8 mouse cellular contexts compared by ENCODE assay signal in the genomic region with DNA sequence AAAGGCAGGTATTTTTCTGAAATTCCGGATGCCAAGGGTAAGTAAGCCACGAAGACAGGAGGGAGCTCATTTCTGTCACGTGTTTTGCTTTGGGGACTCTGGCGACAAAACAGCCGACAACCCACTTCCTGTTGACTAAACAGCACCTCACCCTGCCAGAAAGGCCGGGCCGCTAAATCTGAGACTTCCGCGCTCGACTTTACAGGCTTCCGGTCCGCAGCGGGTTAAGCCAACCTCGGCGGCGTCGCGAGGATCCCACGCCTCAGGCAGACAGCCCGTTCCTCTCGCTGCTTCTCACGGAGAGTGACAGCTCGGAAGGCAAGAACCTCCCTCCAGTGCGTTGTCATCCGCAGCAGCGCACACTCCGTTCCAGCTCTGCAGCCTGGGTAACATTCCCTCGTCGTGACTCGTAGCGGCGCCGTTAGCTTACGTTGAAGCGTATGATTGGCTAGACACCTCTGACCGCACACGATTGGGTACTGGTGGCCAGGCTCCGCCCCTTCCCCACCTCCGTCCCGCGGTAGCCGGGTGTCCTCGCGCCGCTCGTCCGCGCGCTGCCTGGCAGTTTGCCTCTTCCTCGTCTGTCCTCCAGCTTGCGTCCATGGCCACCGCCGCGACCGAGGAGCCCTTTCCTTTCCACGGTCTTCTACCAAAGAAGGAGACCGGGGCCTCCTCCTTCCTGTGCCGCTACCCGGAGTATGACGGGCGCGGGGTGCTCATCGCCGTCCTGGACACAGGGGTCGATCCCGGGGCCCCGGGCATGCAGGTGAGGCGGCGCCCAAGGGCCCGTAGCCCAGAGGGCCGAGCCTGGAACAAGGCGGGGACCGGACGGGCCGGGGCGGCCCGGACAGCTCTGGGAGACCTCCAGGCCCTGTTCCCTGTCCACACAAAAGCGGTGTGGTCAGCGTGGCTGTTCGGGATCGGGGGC. TPM values are rescaled to one million over a fixed set of nuclear protein-coding genes. Genes with fewer than 3 reads are reported as not detected.
DNase-seq lines count a peak whose midpoint lies in the region; ATAC-seq and TF ChIP-seq lines count a peak whose summit lies in the region.

Tpp2 (plus strand) TSS at position 160 of the 928 bp plus-strand sequence.

- H3K9ac ChIP-seq in MEL (ENCODE audit: control insufficient read depth, low read depth, low read length, poor library complexity, severe bottlenecking) = peak within 1 kb of the TSS; percentile 94
- H3K9ac ChIP-seq in forebrain, postnatal 0 days = peak within 1 kb of the TSS; percentile 97
- peak within 1 kb of the TSS; percentile 97 for H3K9ac ChIP-seq in lung, embryonic 15.5 days

- H3K4me3 ChIP-seq in MEL (ENCODE audit: control insufficient read depth in 1 of 2, insufficient read depth in 1 of 2, low read depth in 2 of 2, low read length in 2 of 2) = peak within 1 kb of the TSS; percentile 70 to 99
- H3K4me3 ChIP-seq in cerebellum, adult 2 months (replicated peaks; ENCODE audit: insufficient read depth, low read depth, low read length) = peak within 1 kb of the TSS; percentile 56
- H3K4me3 ChIP-seq in forebrain, postnatal 0 days (ENCODE audit: low read depth, low read length) = peak within 1 kb of the TSS; percentile 100
- peak within 1 kb of the TSS; percentile 92 for H3K4me3 ChIP-seq in lung, embryonic 15.5 days

- peak; percentile 99 for DNase-seq in MEL (ENCODE audit: low read depth, low spot score)
- DNase-seq in cerebellum, adult 2 months = peak; percentile 98
- peak; percentile 99 for DNase-seq in forebrain, postnatal 0 days
- peak; percentile 96 for DNase-seq in heart, postnatal 4 days
- peak; percentile 98 for DNase-seq in layer of hippocampus, adult 8-10 months (ENCODE audit: low spot score in 2 of 2)
- peak; percentile 95 for DNase-seq in ovary, adult 18-20 months (ENCODE audit: low spot score)
- peak; percentile 97 for DNase-seq in thymus, postnatal 0 days (ENCODE audit: low spot score)

- peak in 1 of 2 experiments; percentile 28; a peak in 2 of 4 replicates for TF ChIP-seq EP300 in MEL (IDR thresholded peaks at IDR 0.05; ENCODE audit: low read depth in 1 of 2, low read length in 2 of 2)

- H3K4me1 ChIP-seq in MEL (ENCODE audit: control insufficient read depth in 1 of 2, insufficient read depth in 2 of 2, low read length in 2 of 2) = peaks cover 3% of the 10 kb centered on the region in 2 experiments
- no peaks in the 10 kb centered on the region for H3K4me1 ChIP-seq in cerebellum, adult 2 months (ENCODE audit: control insufficient read depth, insufficient read depth, low read length)
- H3K4me1 ChIP-seq in forebrain, postnatal 0 days (ENCODE audit: insufficient read depth) = peaks cover 8% of the 10 kb centered on the region
- H3K4me1 ChIP-seq in lung, embryonic 15.5 days = peaks cover 16% of the 10 kb centered on the region

- H3K36me3 ChIP-seq in MEL (ENCODE audit: control insufficient read depth in 1 of 2, insufficient read depth in 2 of 2, low read length in 2 of 2) = peaks cover 0 to 31% of the 10 kb centered on the region in 2 experiments; a peak in 2 of 4 replicates
- H3K36me3 ChIP-seq in forebrain, postnatal 0 days (ENCODE audit: insufficient read depth) = no peaks in the 10 kb centered on the region
- no peaks in the 10 kb centered on the region for H3K36me3 ChIP-seq in lung, embryonic 15.5 days

- TF ChIP-seq RAD21 in MEL (IDR thresholded peaks at IDR 0.05; ENCODE audit: low read depth, low read length) = no peak

- peak within 1 kb of the TSS; percentile 74 for H3K4me2 ChIP-seq in forebrain, postnatal 0 days (ENCODE audit: low read depth)
- peak within 1 kb of the TSS; percentile 66 for H3K4me2 ChIP-seq in lung, embryonic 15.5 days

- no peaks in the 10 kb centered on the region for H3K27me3 ChIP-seq in MEL (ENCODE audit: control insufficient read depth in 1 of 2, insufficient read depth in 2 of 2, low read length in 2 of 2)
- H3K27me3 ChIP-seq in cerebellum, adult 2 months (ENCODE audit: control insufficient read depth, insufficient read depth, low read length) = no peaks in the 10 kb centered on the region
- no peaks in the 10 kb centered on the region for H3K27me3 ChIP-seq in forebrain, postnatal 0 days (ENCODE audit: insufficient read depth, low read length)
- H3K27me3 ChIP-seq in lung, embryonic 15.5 days = no peaks in the 10 kb centered on the region

- H3K27ac ChIP-seq in MEL (ENCODE audit: control insufficient read depth, low read depth, low read length) = peak within 1 kb of the TSS; percentile 90
- peak within 1 kb of the TSS; percentile 70 for H3K27ac ChIP-seq in cerebellum, adult 2 months (ENCODE audit: insufficient read depth, low read length)
- peak within 1 kb of the TSS; percentile 91 for H3K27ac ChIP-seq in forebrain, postnatal 0 days (ENCODE audit: low read depth, low read length)
- peak within 1 kb of the TSS; percentile 98 for H3K27ac ChIP-seq in lung, embryonic 15.5 days

- H3K9me3 ChIP-seq in MEL (replicated peaks; ENCODE audit: insufficient read depth, low read length) = no peaks in the 10 kb centered on the region
- no peaks in the 10 kb centered on the region for H3K9me3 ChIP-seq in forebrain, postnatal 0 days (ENCODE audit: low read length)
- H3K9me3 ChIP-seq in lung, embryonic 15.5 days = no peaks in the 10 kb centered on the region

- TF ChIP-seq POLR2A in MEL (IDR thresholded peaks at IDR 0.05; ENCODE audit: control insufficient read depth in 1 of 2, insufficient read depth in 1 of 2, low read depth in 1 of 2, low read length in 2 of 2, poor library complexity in 1 of 2) = peak; percentile 68 to 81
- TF ChIP-seq POLR2A in cerebellum, adult 2 months (IDR thresholded peaks at IDR 0.05; ENCODE audit: borderline replicate concordance, insufficient read depth, low read length) = peak; percentile 93

- peaks cover 35% of the 10 kb centered on the region for H3K79me2 ChIP-seq in MEL (ENCODE audit: control insufficient read depth, insufficient read depth, low read length, poor library complexity)

- under 1% methylated on average over 81 of the region's 81 CpGs for WGBS in cerebellum, adult 2 months
- WGBS in forebrain, postnatal 0 days = under 1% methylated on average over 79 of the region's 81 CpGs
- under 1% methylated on average over 81 of the region's 81 CpGs for WGBS in lung, embryonic 15.5 days

- peak; percentile 99 for ATAC-seq in forebrain, postnatal 0 days
- ATAC-seq in lung, embryonic 15.5 days (ENCODE audit: borderline replicate concordance, extremely low read depth, low FRiP score, low TSS enrichment) = peak; percentile 100

- no peak for TF ChIP-seq CTCF in MEL (IDR thresholded peaks at IDR 0.05 in 2 of 3, conservative IDR thresholded peaks at IDR 0.05 in 1 of 3; ENCODE audit: control insufficient read depth in 1 of 3, insufficient read depth in 1 of 3, low read depth in 2 of 3, low read length in 3 of 3, poor library complexity in 1 of 3, severe bottlenecking in 1 of 3)
- no peak for TF ChIP-seq CTCF in cerebellum, adult 2 months (IDR thresholded peaks at IDR 0.05; ENCODE audit: borderline replicate concordance, insufficient read depth, low read depth, low read length)
- TF ChIP-seq CTCF in forebrain, postnatal 0 days (IDR thresholded peaks at IDR 0.05; ENCODE audit: low read depth) = no peak

TF ChIP-seq in MEL, 35 proteins besides CTCF, POLR2A, EP300 and RAD21 (continues in another document):
- TF ChIP-seq MAZ (IDR thresholded peaks at IDR 0.05; ENCODE audit: low read depth, low read length) = no peak
- no peak for TF ChIP-seq GABPA (IDR thresholded peaks at IDR 0.05; ENCODE audit: low read depth, low read length)
- TF ChIP-seq ZMIZ1 (IDR thresholded peaks at IDR 0.05; ENCODE audit: low read depth, low read length) = peak; percentile 73; the same call in 1 of the 2 replicates
- TF ChIP-seq SMC3 (IDR thresholded peaks at IDR 0.05; ENCODE audit: low read depth, low read length) = no peak
- peak; percentile 74 for TF ChIP-seq TBP (IDR thresholded peaks at IDR 0.05; ENCODE audit: low read depth, low read length)
- peak; percentile 24 for TF ChIP-seq TCF12 (IDR thresholded peaks at IDR 0.05; ENCODE audit: low read depth, low read length)
- TF ChIP-seq ETS1 (IDR thresholded peaks at IDR 0.05; ENCODE audit: low read depth, low read length) = peak; percentile 56
- peak; percentile 86 for TF ChIP-seq SIN3A (IDR thresholded peaks at IDR 0.05; ENCODE audit: low read length)
- TF ChIP-seq MAFK (IDR thresholded peaks at IDR 0.05; ENCODE audit: borderline replicate concordance, low read depth, low read length) = no peak
- peak; percentile 71 for TF ChIP-seq NELFE (IDR thresholded peaks at IDR 0.05; ENCODE audit: low read depth, low read length)
- no peak for TF ChIP-seq GATA1 (IDR thresholded peaks at IDR 0.05; ENCODE audit: low read depth, low read length)
- TF ChIP-seq BHLHE40 (IDR thresholded peaks at IDR 0.05; ENCODE audit: borderline replicate concordance, low read depth, low read length) = peak; percentile 91
- no peak; the same call in 1 of the 2 replicates for TF ChIP-seq CHD1 (IDR thresholded peaks at IDR 0.05; ENCODE audit: low read depth, low read length)
- peak; percentile 63 for TF ChIP-seq CHD2 (IDR thresholded peaks at IDR 0.05; ENCODE audit: low read length)
- peak; percentile 56 for TF ChIP-seq NRF1 (IDR thresholded peaks at IDR 0.05; ENCODE audit: insufficient read depth, low read depth, low read length, poor library complexity, severe bottlenecking)
- no peak for TF ChIP-seq MYB (IDR thresholded peaks at IDR 0.05; ENCODE audit: low read depth, low read length)
- 0 out of 2 replicates have a peak, but pooled peaks have one; percentile 34 for TF ChIP-seq UBTF (IDR thresholded peaks at IDR 0.05; ENCODE audit: borderline replicate concordance, insufficient read depth, low read depth, low read length)
- TF ChIP-seq ELF1 (IDR thresholded peaks at IDR 0.05; ENCODE audit: low read depth, low read length) = peak; percentile 85
- TF ChIP-seq USF1 (IDR thresholded peaks at IDR 0.05; ENCODE audit: low read depth, low read length) = peak; percentile 90
- TF ChIP-seq MYC (IDR thresholded peaks at IDR 0.05; ENCODE audit: low read depth, low read length) = peak; percentile 91
- TF ChIP-seq RCOR1 (IDR thresholded peaks at IDR 0.05; ENCODE audit: low read depth, low read length) = no peak

RNA-seq across cellular contexts. Expression of gene Tpp2, which starts in this region (rescaled TPM):
- 47.4 and 52.0 TPM in 2 replicates for total RNA-seq in MEL (2012; rRNA removed)
- 10 to 100 TPM in 1 of 2 experiments, not detected in 1; 41.1 TPM for polyA plus RNA-seq in MEL (2012; ENCODE audit: insufficient read depth in 1 of 2, insufficient read length in 2 of 2, low read depth in 1 of 2, low replicate concordance in 2 of 2, missing spikeins in 1 of 2)
- polyA plus RNA-seq in cerebellum, adult 2 months (2012; rRNA removed) = 28.1 and 28.6 TPM in 2 replicates
- 38.9 and 54.2 TPM in 2 replicates for total RNA-seq in forebrain, postnatal 0 days (2014; rRNA removed)
- 30.0 and 50.6 TPM in 2 replicates for polyA plus RNA-seq in forebrain, postnatal 0 days (2015; fragmentation: Nextera tagmentation; extraction: Ambion mirVana)
- total RNA-seq in heart, postnatal 4 days (2021) = 10 to 100 TPM; 49.4 to 51.6 TPM
- 10 to 100 TPM; 50.9 to 54.9 (median 51.3) TPM for total RNA-seq in layer of hippocampus, adult 8-10 months (2022)
- polyA plus RNA-seq in lung, embryonic 15.5 days (2015; fragmentation: Nextera tagmentation; extraction: Ambion mirVana) = 57.6 and 62.7 TPM in 2 replicates
- 55.2 and 55.3 TPM in 2 replicates for polyA plus RNA-seq in thymus, postnatal 0 days (2015; fragmentation: Nextera tagmentation; extraction: Ambion mirVana)

Comparison
In these comparisons a context has a peak if more than half of its experiments do, and no peak if none do; other contexts are left out.
1. Peak in every context shown above with its lines: DNase-seq, ATAC-seq, H3K4me3 ChIP-seq and H3K27ac ChIP-seq.